8 mouse cellular contexts compared by ENCODE assay signal in genomic region chr4:63543746-63544493, GRCm38 (mm10). TPM values are rescaled to one million over a fixed set of nuclear protein-coding genes. Genes with fewer than 3 reads are reported as not detected.
DNase-seq lines count a peak whose midpoint lies in the region; ATAC-seq and TF ChIP-seq lines count a peak whose summit lies in the region.

No protein-coding gene starts in this region.

- TF ChIP-seq POLR2A in lung, adult 2 months (IDR thresholded peaks at IDR 0.05; ENCODE audit: borderline replicate concordance, extremely low read depth, low read depth, low read length): no peak
- TF ChIP-seq POLR2A in limb, embryonic 14.5 days (IDR thresholded peaks at IDR 0.05; ENCODE audit: borderline replicate concordance, extremely low read depth, insufficient read depth, insufficient read length): no peak

- 53% methylated on average over 10 of the region's 10 CpGs for WGBS in lung, adult 2 months
- 62% methylated on average over 10 of the region's 10 CpGs for WGBS in heart, postnatal 0 days
- WGBS in limb, embryonic 14.5 days: 52% methylated on average over 10 of the region's 10 CpGs
- WGBS in midbrain, postnatal 0 days: 63% methylated on average over 10 of the region's 10 CpGs

- peak; percentile 6 for ATAC-seq in heart, postnatal 0 days (ENCODE audit: insufficient read depth, low read depth)
- peak; percentile 20 for ATAC-seq in limb, embryonic 14.5 days (ENCODE audit: low FRiP score, low read depth)
- peak; percentile 69 for ATAC-seq in midbrain, postnatal 0 days (ENCODE audit: low FRiP score)

- peak overlapping the region; percentile 79 for H3K27ac ChIP-seq in heart, postnatal 0 days (ENCODE audit: low read depth)
- peak overlapping the region; percentile 58; the same call in 1 of the 2 replicates for H3K27ac ChIP-seq in limb, embryonic 14.5 days (replicated peaks; ENCODE audit: low read depth, low read length)
- H3K27ac ChIP-seq in midbrain, postnatal 0 days (ENCODE audit: low read depth, low read length): peak overlapping the region; percentile 78

- peak overlapping the region; percentile 12 for H3K4me3 ChIP-seq in lung, adult 2 months (replicated peaks; ENCODE audit: extremely low read depth, low read depth, low read length)
- H3K4me3 ChIP-seq in heart, postnatal 0 days (ENCODE audit: low read depth, low read length): peak overlapping the region; percentile 94
- H3K4me3 ChIP-seq in limb, embryonic 14.5 days (replicated peaks; ENCODE audit: low read length): peak overlapping the region; percentile 94
- H3K4me3 ChIP-seq in midbrain, postnatal 0 days (ENCODE audit: low read depth, low read length): peak overlapping the region; percentile 79

- no peaks in the 10 kb centered on the region for H3K9me3 ChIP-seq in heart, postnatal 0 days (replicated peaks; ENCODE audit: control insufficient read depth, low read length)
- no peaks in the 10 kb centered on the region for H3K9me3 ChIP-seq in limb, embryonic 14.5 days (ENCODE audit: control insufficient read depth, low read length)
- H3K9me3 ChIP-seq in midbrain, postnatal 0 days (ENCODE audit: low read length): no peaks in the 10 kb centered on the region

- H3K36me3 ChIP-seq in heart, postnatal 0 days (replicated peaks; ENCODE audit: control insufficient read depth, insufficient read depth, low read length): peaks cover 6% of the 10 kb centered on the region
- H3K36me3 ChIP-seq in limb, embryonic 14.5 days (ENCODE audit: control insufficient read depth, insufficient read depth, low read length): peaks cover 6% of the 10 kb centered on the region
- no peaks in the 10 kb centered on the region for H3K36me3 ChIP-seq in midbrain, postnatal 0 days (ENCODE audit: insufficient read depth, low read length)

- peaks cover 23% of the 10 kb centered on the region for H3K4me1 ChIP-seq in lung, adult 2 months (ENCODE audit: control insufficient read depth, insufficient read depth, low read length)
- peaks cover 40% of the 10 kb centered on the region for H3K4me1 ChIP-seq in heart, postnatal 0 days (ENCODE audit: control insufficient read depth, insufficient read depth)
- peaks cover 12% of the 10 kb centered on the region for H3K4me1 ChIP-seq in limb, embryonic 14.5 days (ENCODE audit: control insufficient read depth, insufficient read depth, low read length)
- H3K4me1 ChIP-seq in midbrain, postnatal 0 days (ENCODE audit: insufficient read depth, low read length): peaks cover 10% of the 10 kb centered on the region

- no peak for TF ChIP-seq CTCF in lung, adult 2 months (IDR thresholded peaks at IDR 0.05; ENCODE audit: insufficient read depth, low read length)
- TF ChIP-seq CTCF in heart, postnatal 0 days (IDR thresholded peaks at IDR 0.05; ENCODE audit: low read depth): peak; percentile 5; the same call in 1 of the 2 replicates
- peak; percentile 44 for TF ChIP-seq CTCF in midbrain, postnatal 0 days (IDR thresholded peaks at IDR 0.05)

- no peak for TF ChIP-seq EP300 in heart, postnatal 0 days (IDR thresholded peaks at IDR 0.05; ENCODE audit: low read depth)

- no peak for DNase-seq in lung, adult 2 months
- no peak for DNase-seq in lung, postnatal 10 days
- peak; percentile 75 for DNase-seq in cerebellum, adult 9-11 months
- no peak for DNase-seq in heart, postnatal 0 days (ENCODE audit: low spot score)
- no peak for DNase-seq in limb, embryonic 14.5 days (ENCODE audit: low spot score)
- no peak for DNase-seq in midbrain, postnatal 0 days (ENCODE audit: low spot score)
- DNase-seq in layer of hippocampus, adult 11-12 months (ENCODE audit: low spot score): no peak
- DNase-seq in urinary bladder, adult 18-20 months (ENCODE audit: low spot score in 2 of 2): no peak

- H3K27me3 ChIP-seq in heart, postnatal 0 days (ENCODE audit: control insufficient read depth, insufficient read depth, low read length): no peaks in the 10 kb centered on the region
- no peaks in the 10 kb centered on the region for H3K27me3 ChIP-seq in limb, embryonic 14.5 days (ENCODE audit: control insufficient read depth, insufficient read depth, low read length)
- H3K27me3 ChIP-seq in midbrain, postnatal 0 days (ENCODE audit: insufficient read depth, low read length): no peaks in the 10 kb centered on the region

- H3K9ac ChIP-seq in heart, postnatal 0 days (replicated peaks; ENCODE audit: low read depth, low read length): no peak overlapping the region
- no peak overlapping the region for H3K9ac ChIP-seq in limb, embryonic 14.5 days (ENCODE audit: low read depth, low read length, severe bottlenecking)
- 0 out of 2 replicates have a peak overlapping the region, but pooled peaks have one; percentile 83 for H3K9ac ChIP-seq in midbrain, postnatal 0 days (replicated peaks; ENCODE audit: low read length, poor library complexity, severe bottlenecking)

- H3K4me2 ChIP-seq in heart, postnatal 0 days (ENCODE audit: low read depth, low read length): peak overlapping the region; percentile 50
- peak overlapping the region; percentile 83 for H3K4me2 ChIP-seq in limb, embryonic 14.5 days (replicated peaks; ENCODE audit: low read depth, low read length, severe bottlenecking)
- H3K4me2 ChIP-seq in midbrain, postnatal 0 days (ENCODE audit: low read depth, low read length, poor library complexity, severe bottlenecking): peak overlapping the region; percentile 66

RNA-seq across cellular contexts. Expression of gene Atp6v1g1, which starts 0.7 kb away (rescaled TPM):
- polyA plus RNA-seq in lung, adult 2 months (2012; rRNA removed): 48.3 and 56.6 TPM in 2 replicates
- total RNA-seq in heart, postnatal 0 days (2014; rRNA removed; ENCODE audit: low replicate concordance): 120 and 148 TPM in 2 replicates
- 278 and 279 TPM in 2 replicates for polyA plus RNA-seq in heart, postnatal 0 days (2015; fragmentation: Nextera tagmentation; extraction: Ambion mirVana)
- polyA plus RNA-seq in limb, embryonic 14.5 days (2012; rRNA removed): 105 and 138 TPM in 2 replicates
- 289 and 304 TPM in 2 replicates for polyA plus RNA-seq in limb, embryonic 14.5 days (2014; fragmentation: Nextera tagmentation; extraction: Ambion mirVana)
- 142 and 202 TPM in 2 replicates for total RNA-seq in midbrain, postnatal 0 days (2014; rRNA removed)
- 356 and 357 TPM in 2 replicates for polyA plus RNA-seq in midbrain, postnatal 0 days (2015; fragmentation: Nextera tagmentation; extraction: Ambion mirVana)

RNA-seq across cellular contexts. Expression of gene Tmem268, which starts 14.7 kb away (rescaled TPM):
- polyA plus RNA-seq in lung, adult 2 months (2012; rRNA removed): 11.2 and 15.2 TPM in 2 replicates
- total RNA-seq in heart, postnatal 0 days (2014; rRNA removed; ENCODE audit: low replicate concordance): 5.2 and 10.0 TPM in 2 replicates
- 4.6 and 4.7 TPM in 2 replicates for polyA plus RNA-seq in heart, postnatal 0 days (2015; fragmentation: Nextera tagmentation; extraction: Ambion mirVana)
- polyA plus RNA-seq in limb, embryonic 14.5 days (2012; rRNA removed): 7.1 and 9.6 TPM in 2 replicates
- polyA plus RNA-seq in limb, embryonic 14.5 days (2014; fragmentation: Nextera tagmentation; extraction: Ambion mirVana): 6.6 and 7.7 TPM in 2 replicates
- 3.2 and 4.8 TPM in 2 replicates for total RNA-seq in midbrain, postnatal 0 days (2014; rRNA removed)
- 4.7 and 5.0 TPM in 2 replicates for polyA plus RNA-seq in midbrain, postnatal 0 days (2015; fragmentation: Nextera tagmentation; extraction: Ambion mirVana)

RNA-seq across cellular contexts. Expression of gene Whrn, which starts 48.1 kb away (rescaled TPM):
- 6.4 and 7.8 TPM in 2 replicates for polyA plus RNA-seq in lung, adult 2 months (2012; rRNA removed)
- 5.5 and 7.6 TPM in 2 replicates for total RNA-seq in heart, postnatal 0 days (2014; rRNA removed; ENCODE audit: low replicate concordance)
- polyA plus RNA-seq in heart, postnatal 0 days (2015; fragmentation: Nextera tagmentation; extraction: Ambion mirVana): 1.3 and 1.7 TPM in 2 replicates
- 34.3 and 44.9 TPM in 2 replicates for polyA plus RNA-seq in limb, embryonic 14.5 days (2012; rRNA removed)
- polyA plus RNA-seq in limb, embryonic 14.5 days (2014; fragmentation: Nextera tagmentation; extraction: Ambion mirVana): 6.6 and 11.1 TPM in 2 replicates
- total RNA-seq in midbrain, postnatal 0 days (2014; rRNA removed): 14.5 and 20.1 TPM in 2 replicates
- polyA plus RNA-seq in midbrain, postnatal 0 days (2015; fragmentation: Nextera tagmentation; extraction: Ambion mirVana): 2.4 and 3.5 TPM in 2 replicates

Comparison
In these comparisons a context has a peak if more than half of its experiments do, and no peak if none do; other contexts are left out.
1. H3K4me3 ChIP-seq: peak in every context shown above with its lines; median percentile 94 in heart, postnatal 0 days; 94 in limb, embryonic 14.5 days; 79 in midbrain, postnatal 0 days; 12 in lung, adult 2 months.
2. ATAC-seq: peak in every context shown above with its lines; median percentile 69 in midbrain, postnatal 0 days; 20 in limb, embryonic 14.5 days; 6 in heart, postnatal 0 days.